Mouse (Mus musculus) ES-E14 (cell line): ENCODE data around the gene Slc52a3. TPM values are rescaled to one million over a fixed set of nuclear protein-coding genes. Genes with fewer than 3 reads are reported as not detected.

ENCODE experiments used
- DNase-seq: peaks from one replicate; pipeline ENCODE4 v3.0.0-alpha.2; 2013; ENCODE audit warnings: low read depth, low spot score
- H3K27ac ChIP-seq: 2 replicates; pipeline ENCODE4 v1.5.1; 2012; ENCODE audit warnings: low read depth, mild to moderate bottlenecking, low read length, moderate library complexity, mixed read lengths; ENCODE audit not compliant: poor library complexity, insufficient read depth, severe bottlenecking
- H3K36me3 ChIP-seq: 2 replicates; pipeline ENCODE4 v1.6.1; 2012; ENCODE audit warnings: mild to moderate bottlenecking, low read length, moderate library complexity, mixed read lengths; ENCODE audit not compliant: control insufficient read depth, poor library complexity, insufficient read depth, severe bottlenecking
- H3K4me1 ChIP-seq, 2 experiments: fragments of 150-350 bp in 1 of 2; sonication (generic) in 1 of 2; 2 replicates each; pipeline ENCODE4 v1.6.1; 2012; ENCODE audit warnings: low read length in 2 of 2, mild to moderate bottlenecking in 1 of 2, mixed read lengths in 1 of 2; ENCODE audit not compliant: control insufficient read depth in 2 of 2, insufficient read depth in 2 of 2, poor library complexity in 1 of 2
- H3K4me3 ChIP-seq, 2 experiments: fragments of 150-350 bp in 1 of 2; sonication (generic) in 1 of 2; 2 replicates each; pipeline ENCODE4 v1.5.1; 2012; ENCODE audit warnings: low read length in 2 of 2, low read depth in 1 of 2, mild to moderate bottlenecking in 1 of 2, mixed read lengths in 1 of 2; ENCODE audit not compliant: insufficient read depth in 1 of 2, poor library complexity in 1 of 2, severe bottlenecking in 1 of 2
- H3K9ac ChIP-seq: 2 replicates; pipeline ENCODE4 v1.6.1; 2012; ENCODE audit warnings: low read depth, mild to moderate bottlenecking, low read length, mixed read lengths; ENCODE audit not compliant: poor library complexity, insufficient read depth, severe bottlenecking
- H3K9me3 ChIP-seq: fragments of 150-350 bp; sonication (generic); 2 replicates; pipeline ENCODE4 v1.6.1; 2012; ENCODE audit warnings: low read depth, mild to moderate bottlenecking, low read length; ENCODE audit not compliant: control insufficient read depth, insufficient read depth
- CHD2 ChIP-seq: IDR thresholded peaks from 2 replicates; pipeline ENCODE4 v1.6.1; 2014; ENCODE audit warnings: mild to moderate bottlenecking, low read depth, low read length, inconsistent platforms
- HCFC1 ChIP-seq: IDR thresholded peaks from 2 replicates; pipeline ENCODE4 v1.6.1; 2012; ENCODE audit warnings: low read length, inconsistent platforms, borderline replicate concordance; ENCODE audit not compliant: insufficient read depth
- MAFK ChIP-seq: IDR thresholded peaks from 2 replicates; pipeline ENCODE4 v1.6.1; 2014; ENCODE audit warnings: mild to moderate bottlenecking, low read depth, low read length, inconsistent platforms; ENCODE audit not compliant: insufficient read depth
- ZC3H11A ChIP-seq: IDR thresholded peaks from 2 replicates; pipeline ENCODE4 v1.6.1; 2012; ENCODE audit warnings: low read depth, mild to moderate bottlenecking, inconsistent platforms, low read length, borderline replicate concordance
- ZNF384 ChIP-seq: IDR thresholded peaks from 2 replicates; pipeline ENCODE4 v1.6.1; 2012; ENCODE audit warnings: low read depth, low read length, inconsistent platforms
- in situ Hi-C, 2 experiments: fragments of 600-800 bp; cut with MboI; formaldehyde crosslinking; loops; one replicate each; pipeline ENCODE4 v1.15.1; 2025; ENCODE audit warnings: low sequenced_read_pairs in 2 of 2, inconsistent platforms in 1 of 2; ENCODE audit not compliant: unreplicated experiment in 2 of 2
- total RNA-seq: library from RNA; depleted of rRNA; stranded (reverse); fragments of 300-350 nt; gene quantifications from 2 replicates; pipeline ENCODE4 v1.2.3, GENCODE M21; 2012

The Slc52a3 gene
- total RNA-seq, 1 experiment = 4.4 TPM

GRCm38 (mm10) chr2:151998505-151998899, 2.2 kb downstream of the Slc52a3 start:
- Histone ChIP-seq H3K9me3 (no peaks in the 10 kb centered on the region), H3K36me3 (no peaks in the 10 kb centered on the region), H3K9ac (no peak overlapping the region), H3K27ac (no peak overlapping the region), H3K4me1 (peaks cover 15 to 35% of the 10 kb centered on the region in 2 experiments), H3K4me3 (no peak overlapping the region)
- DNase-seq = no peak
- TF ChIP-seq ZNF384 = no peak
- no peak for TF ChIP-seq MAFK
- TF ChIP-seq HCFC1 = no peak
- TF ChIP-seq ZC3H11A = no peak
- TF ChIP-seq CHD2 = no peak
- in situ Hi-C loops = loop anchor here in 1 of 2 experiments (10.0 kb wide), 1 partner anchor 124 kb away; no protein-coding TSS in a partner anchor

GRCm38 (mm10) chr2:151998932-151999331, 2.6 kb downstream of the Slc52a3 start:
- peaks cover 15 to 35% of the 10 kb centered on the region in 2 experiments for H3K4me1 ChIP-seq

GRCm38 (mm10) chr2:151999669-152000290, 3.5 kb downstream of the Slc52a3 start:
- no peaks in the 10 kb centered on the region for H3K9me3 ChIP-seq
- no peaks in the 10 kb centered on the region for H3K36me3 ChIP-seq
- DNase-seq = no peak
- in situ Hi-C loops = loop anchor here in 1 of 2 experiments (10.0 kb wide), 1 partner anchor 125 kb away; no protein-coding TSS in a partner anchor
- TF ChIP-seq ZC3H11A (no peak), ZNF384 (no peak), MAFK (no peak), CHD2 (no peak), HCFC1 (no peak)
- no peak overlapping the region for H3K27ac ChIP-seq
- H3K9ac ChIP-seq = no peak overlapping the region; the same call in 1 of the 2 replicates
- peaks cover 15 to 27% of the 10 kb centered on the region in 2 experiments for H3K4me1 ChIP-seq
- peak overlapping the region; percentile 53 to 57 for H3K4me3 ChIP-seq

More at GRCm38 (mm10) chr2:151998932-151999331, 2.6 kb downstream of the Slc52a3 start:
- no peak overlapping the region for H3K4me3 ChIP-seq
- no peak for TF ChIP-seq HCFC1
- no peak for TF ChIP-seq ZC3H11A
- no peak for TF ChIP-seq MAFK
- no peak for TF ChIP-seq ZNF384
- TF ChIP-seq CHD2 = no peak
- no peak overlapping the region for H3K27ac ChIP-seq
- in situ Hi-C loops = loop anchor here in 1 of 2 experiments (10.0 kb wide), 1 partner anchor 124 kb away; no protein-coding TSS in a partner anchor
- H3K9me3 ChIP-seq = no peaks in the 10 kb centered on the region
- H3K36me3 ChIP-seq = no peaks in the 10 kb centered on the region
- no peak for DNase-seq
- no peak overlapping the region for H3K9ac ChIP-seq

GRCm38 (mm10) chr2:152000291-152000679, 4.0 kb downstream of the Slc52a3 start:
- Histone ChIP-seq H3K36me3 (no peaks in the 10 kb centered on the region), H3K4me3 (no peak overlapping the region; a peak in 1 of 4 replicates), H3K27ac (no peak overlapping the region), H3K9me3 (no peaks in the 10 kb centered on the region), H3K9ac (no peak overlapping the region), H3K4me1 (peaks cover 13 to 24% of the 10 kb centered on the region in 2 experiments)
- TF ChIP-seq ZC3H11A (no peak), CHD2 (no peak), HCFC1 (no peak)
- DNase-seq = no peak
- in situ Hi-C loops = no loop called here
